Mouse (Mus musculus) left cerebral cortex, postnatal 36 days (tissue): ENCODE measurements around the gene Rasal1. TPM values are rescaled to one million over a fixed set of nuclear protein-coding genes. Genes with fewer than 3 reads are reported as not detected.

Experiments
- DNase-seq, 2 experiments: peaks; one replicate each; pipeline ENCODE4 v3.0.0; 2021 to 2022; ENCODE audit warnings: low spot score in 2 of 2, mixed read lengths in 1 of 2
- intact Hi-C: fragments of 180-260 bp; cut with DNase I; formaldehyde crosslinking; loops from one replicate; pipeline ENCODE4 v1.15.1; 2025
- total RNA-seq, 2 experiments: library from RNA; stranded (reverse); gene quantifications; 2 replicates each; pipeline ENCODE4 v1.2.3; 2021

The Rasal1 gene
- total RNA-seq, 2 experiments from 2014 or later: 90.0 to 92.7 TPM

- intact Hi-C loops: no loop called here
- no peak for DNase-seq
These were observed 34.6 kb downstream of the Rasal1 start for GRCm38 (mm10) chr5:120682982-120683771.

DNA sequence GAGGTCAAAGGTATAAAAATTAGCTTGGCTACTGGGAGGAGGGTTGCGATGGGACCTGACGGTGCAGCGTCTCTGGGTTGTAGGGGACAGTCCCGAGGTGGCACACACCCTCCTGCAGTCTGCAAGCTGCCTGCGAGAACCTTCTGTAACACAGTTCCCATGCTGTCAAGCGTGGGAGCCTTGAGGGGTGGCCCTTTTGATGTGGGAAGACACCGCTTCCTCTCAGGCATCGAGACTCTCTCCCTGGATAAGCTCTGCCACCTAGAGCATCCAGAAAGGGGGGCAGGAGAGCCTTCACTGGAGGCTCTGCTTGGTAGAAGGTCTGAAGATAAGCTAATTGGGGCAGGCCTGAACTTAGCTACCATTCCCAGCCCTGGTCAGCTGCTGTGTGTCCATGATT, 37.1 kb downstream of the Rasal1 start:
- intact Hi-C loops: no loop called here
- no peak for DNase-seq

GRCm38 (mm10) chr5:120686749-120687483, 38.3 kb downstream of the Rasal1 start:
- intact Hi-C loops: no loop called here
- no peak for DNase-seq

- DNase-seq: no peak
- intact Hi-C loops: no loop called here
These were observed 38.9 kb downstream of the Rasal1 start for GRCm38 (mm10) chr5:120687484-120687851.

- DNase-seq: no peak
- intact Hi-C loops: no loop called here
These were observed 39.3 kb downstream of the Rasal1 start for GRCm38 (mm10) chr5:120687897-120688296.

DNA sequence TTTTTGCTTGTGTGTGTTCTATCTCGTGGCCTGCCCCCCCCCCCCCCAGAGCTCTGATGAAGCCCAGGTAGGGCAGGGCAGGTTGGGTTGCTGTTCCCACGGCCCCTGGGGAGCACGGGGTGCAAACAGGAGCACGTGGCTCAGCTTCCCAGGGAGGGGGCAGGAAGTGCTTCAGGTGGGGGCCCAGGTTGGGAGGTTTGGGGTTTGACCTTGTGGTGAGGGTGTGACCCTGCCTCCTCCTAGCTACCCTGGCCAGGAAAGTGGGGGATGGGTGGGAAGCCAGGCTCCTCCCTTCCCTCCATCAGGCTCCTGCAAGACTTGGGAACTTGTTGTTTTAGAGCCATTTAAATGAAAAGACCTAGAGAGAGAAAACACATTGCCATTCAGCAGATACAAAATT, 39.8 kb downstream of the Rasal1 start:
- no peak for DNase-seq
- intact Hi-C loops: no loop called here

- intact Hi-C loops: no loop called here
- DNase-seq: no peak
These were observed 41.8 kb downstream of the Rasal1 start for GRCm38 (mm10) chr5:120690417-120690816.

DNA sequence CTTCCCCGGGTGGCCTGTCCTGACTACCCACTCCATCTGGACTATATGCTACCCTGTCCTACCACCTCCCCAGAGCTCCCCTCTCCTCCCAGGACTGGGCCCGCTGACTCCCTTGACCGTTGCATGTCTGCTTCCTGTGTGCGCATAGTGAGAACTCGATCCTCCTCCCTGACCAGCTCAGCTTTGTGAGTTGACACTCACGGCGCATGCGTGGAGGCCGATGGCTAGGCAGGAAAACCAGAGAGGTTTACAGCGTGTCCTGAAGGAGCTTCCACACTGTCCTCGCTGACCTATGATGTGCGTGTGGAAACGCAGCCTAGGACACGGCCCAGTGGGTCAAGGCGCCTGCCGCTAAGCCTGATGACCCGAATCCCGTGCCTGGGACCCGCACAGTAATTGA, 43.4 kb downstream of the Rasal1 start:
- intact Hi-C loops: no loop called here
- no peak for DNase-seq

DNA sequence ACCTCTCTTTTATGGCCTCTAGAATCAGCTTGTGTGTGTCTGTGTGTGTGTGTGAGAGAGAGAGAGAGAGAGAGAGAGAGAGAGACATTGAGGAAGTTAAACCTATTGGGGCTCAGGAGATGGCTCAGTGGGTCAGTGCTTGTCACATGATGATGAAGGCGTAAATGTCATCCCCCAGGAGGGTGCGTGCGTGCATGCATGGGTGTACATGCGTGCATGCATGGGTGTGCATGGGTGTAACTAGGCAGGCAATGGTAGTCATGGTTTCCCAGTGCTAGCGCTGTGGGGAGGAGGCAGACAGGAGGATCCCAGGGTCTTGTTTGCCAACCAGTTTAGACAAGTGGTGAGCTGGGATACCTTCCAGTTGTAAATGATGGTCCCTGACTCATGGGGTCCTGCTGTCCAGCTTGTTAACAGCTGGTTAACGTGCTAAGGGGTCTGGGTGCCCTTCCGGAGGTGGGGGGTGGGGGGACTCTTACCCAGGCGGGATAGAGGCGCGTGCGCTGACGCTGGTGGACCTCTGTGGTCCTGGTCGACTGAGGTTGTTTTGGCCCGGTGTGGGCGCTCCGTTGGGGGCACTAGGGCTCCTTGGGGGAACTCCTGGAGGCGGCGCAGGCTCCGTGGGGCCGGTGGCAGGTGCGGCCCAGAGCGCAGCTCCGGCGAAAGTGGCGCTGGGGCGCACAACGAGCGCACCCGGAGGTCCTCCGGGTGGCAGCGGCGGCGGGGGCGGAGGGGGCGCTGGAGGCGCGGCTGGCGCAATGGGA, 45.5 kb downstream of the Rasal1 start:
- intact Hi-C loops: loop anchor here (2.0 kb wide), 1 partner anchor 17 kb away; the partner anchor contains the start of gene Dtx1
- DNase-seq: no peak

DNA sequence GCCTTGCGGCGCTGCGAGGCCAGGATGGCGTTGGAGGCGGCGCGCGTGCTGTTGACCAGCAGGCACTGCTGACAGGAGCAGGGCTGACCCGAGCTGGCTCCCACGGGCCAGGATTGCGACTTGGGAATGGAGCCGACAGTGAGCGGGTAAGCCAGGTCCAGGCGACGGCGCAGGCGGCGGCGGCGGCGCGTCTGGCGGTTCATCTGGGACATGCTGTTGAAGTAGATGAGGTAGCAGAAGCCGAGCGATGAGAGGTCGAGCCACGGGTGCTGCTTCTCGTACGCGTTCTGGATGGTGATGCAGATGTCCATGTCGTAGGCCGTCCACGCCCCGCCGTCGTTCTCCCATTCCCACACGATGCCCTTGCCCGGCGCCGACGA, 46.1 kb downstream of the Rasal1 start:
- intact Hi-C loops: loop anchor here (2.0 kb wide), 1 partner anchor 16 kb away; the partner anchor contains the start of gene Dtx1
- no peak for DNase-seq

DNA sequence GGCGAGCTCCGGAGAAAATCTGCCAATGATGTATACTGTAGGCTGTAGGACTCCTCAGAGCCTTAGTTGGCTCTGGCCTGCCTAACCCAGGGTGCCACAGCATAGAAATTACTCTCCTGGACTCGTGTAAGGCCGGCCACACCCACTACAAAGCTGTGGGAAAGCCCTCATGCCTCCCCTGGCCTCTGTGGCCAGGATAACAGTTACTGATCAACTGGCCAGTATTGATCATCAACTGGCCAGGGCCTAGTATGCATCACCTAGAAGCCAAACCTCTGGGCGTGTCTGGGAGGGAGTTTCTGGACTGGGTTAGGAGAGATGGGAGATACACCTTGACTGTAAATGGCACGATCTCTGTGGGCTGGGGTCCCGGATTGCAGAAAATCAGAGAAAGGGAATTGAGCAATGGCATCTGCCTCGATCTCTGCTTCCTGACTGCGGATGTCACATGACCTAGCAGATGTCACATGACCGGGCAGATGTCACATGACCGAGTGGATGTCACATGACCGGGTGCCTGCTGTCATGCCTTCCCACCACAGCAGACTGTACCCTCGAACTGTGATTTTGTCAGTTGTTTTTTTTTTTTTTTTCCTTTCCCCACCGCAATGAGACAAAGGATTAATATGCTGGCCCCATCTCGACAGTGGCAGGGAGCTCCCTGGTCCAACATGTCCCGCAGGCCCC, 47.6 kb downstream of the Rasal1 start:
- intact Hi-C loops: no loop called here

DNA sequence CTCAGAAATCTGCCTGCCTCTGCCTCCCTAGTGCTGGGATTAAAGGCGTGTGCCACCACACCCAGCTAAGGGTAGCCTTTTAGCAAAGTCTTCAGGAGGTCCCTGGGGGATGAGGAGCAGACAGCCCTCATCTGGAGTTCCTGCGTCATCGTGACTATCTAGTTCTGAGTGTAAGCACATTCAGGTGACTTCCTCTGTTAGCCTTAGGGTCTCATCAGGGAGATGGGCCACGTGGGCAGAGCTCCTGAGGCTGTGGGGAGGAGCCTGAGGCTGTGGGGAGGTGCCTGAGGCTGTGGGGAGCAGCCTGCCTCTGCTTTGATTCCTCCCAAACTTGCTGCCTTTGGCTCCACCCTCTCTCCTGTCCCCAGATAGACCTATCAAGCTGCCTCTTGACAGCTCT, 48.3 kb downstream of the Rasal1 start:
- intact Hi-C loops: no loop called here
- DNase-seq: no peak

More for the DNA sequence above, 47.6 kb downstream of the Rasal1 start:
- no peak for DNase-seq

GRCm38 (mm10) chr5:120698181-120698580, 49.6 kb downstream of the Rasal1 start:
- no peak for DNase-seq
- intact Hi-C loops: no loop called here

DNA sequence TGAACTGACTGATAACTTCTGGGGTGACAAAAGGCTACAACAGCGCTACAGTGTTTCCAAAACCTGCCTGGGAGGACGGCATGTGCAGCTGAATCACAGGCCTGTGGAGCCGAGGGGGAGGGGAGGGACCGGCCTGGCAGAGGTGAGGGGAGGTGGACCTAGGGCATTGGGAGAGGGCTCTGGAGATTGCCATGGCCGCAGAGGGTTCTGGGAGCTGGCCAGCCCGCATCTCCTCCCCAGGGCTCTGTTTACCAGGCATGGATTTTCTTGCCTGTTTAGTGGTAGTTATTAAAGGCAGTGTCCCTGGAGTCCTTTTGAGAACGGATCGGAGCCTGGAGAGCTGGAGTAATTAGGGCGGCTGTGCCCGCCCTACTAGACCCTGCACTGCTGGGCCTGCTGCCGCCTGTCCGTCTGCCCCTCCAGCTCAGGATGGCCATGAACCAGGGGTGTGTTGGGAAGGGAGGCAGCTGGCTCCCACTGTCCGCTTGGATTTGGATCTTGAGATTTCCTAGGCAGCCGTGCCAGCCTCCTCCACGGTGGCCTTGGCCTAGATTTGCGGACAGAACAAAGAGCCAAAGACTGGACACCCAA, 50.3 kb downstream of the Rasal1 start:
- DNase-seq: no peak
- intact Hi-C loops: no loop called here

GRCm38 (mm10) chr5:120700996-120701790, 52.6 kb downstream of the Rasal1 start:
- DNase-seq: no peak
- intact Hi-C loops: no loop called here

GRCm38 (mm10) chr5:120702421-120702820, 53.8 kb downstream of the Rasal1 start:
- DNase-seq: no peak
- intact Hi-C loops: no loop called here

DNA sequence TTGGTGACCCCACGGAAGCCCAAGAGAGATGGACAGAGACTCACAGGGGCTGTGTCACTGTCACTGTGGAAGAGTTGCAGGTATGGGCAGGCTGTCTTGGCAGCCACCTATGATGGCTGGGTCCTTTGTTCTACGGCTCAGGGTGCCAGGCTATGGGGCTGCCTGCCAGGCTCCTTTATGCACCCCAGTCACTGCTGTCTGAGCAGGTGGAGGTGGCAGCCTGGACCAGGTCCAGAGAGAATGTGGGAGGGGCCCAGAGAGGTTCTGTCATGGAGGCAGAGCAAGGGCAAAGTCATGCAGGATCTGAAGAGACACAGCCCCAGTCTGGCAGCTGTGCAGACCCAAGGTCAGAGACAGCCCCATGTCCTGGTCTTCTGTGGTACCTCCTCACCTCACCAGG, 54.4 kb downstream of the Rasal1 start:
- no peak for DNase-seq
- intact Hi-C loops: no loop called here

DNA sequence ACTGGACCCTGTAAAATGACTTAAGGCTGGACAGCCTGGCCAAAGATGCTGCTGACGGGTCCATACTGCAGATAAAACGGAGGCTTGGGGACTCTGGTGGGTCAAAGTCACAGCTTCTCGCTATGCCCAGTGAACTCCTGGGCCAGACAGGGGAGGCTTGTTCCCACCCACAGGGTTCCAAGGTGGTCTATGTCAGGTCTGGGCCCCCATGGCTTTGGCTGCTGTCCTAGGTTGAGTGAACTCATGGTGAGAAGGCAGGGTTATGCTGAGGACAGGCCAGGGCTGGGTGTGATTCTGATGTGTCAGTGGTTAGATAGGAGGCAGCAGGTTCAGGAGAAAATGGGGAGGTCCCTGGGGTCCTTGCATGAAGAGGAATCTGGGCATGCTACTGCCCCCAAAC, 55.0 kb downstream of the Rasal1 start:
- intact Hi-C loops: no loop called here

DNA sequence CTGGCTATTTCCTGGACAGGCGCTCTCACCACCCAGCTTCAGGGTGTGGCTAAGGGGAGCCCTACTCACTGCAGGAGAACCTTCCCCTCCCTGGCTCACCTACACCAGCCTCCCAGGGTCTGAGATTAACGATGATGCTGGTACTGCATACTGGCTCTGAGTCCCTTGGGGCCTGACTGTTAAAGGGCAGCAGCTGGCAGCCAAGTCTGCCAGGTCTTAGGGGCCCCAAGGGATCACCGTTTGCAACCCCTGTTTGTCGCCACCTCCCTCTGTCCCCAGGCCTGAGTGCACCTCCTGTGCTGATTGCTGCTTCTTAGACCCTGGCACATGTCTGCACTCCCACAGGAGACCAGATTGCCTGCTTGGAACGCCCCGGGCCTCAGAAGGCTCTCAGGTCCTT, 55.8 kb downstream of the Rasal1 start:
- no peak for DNase-seq
- intact Hi-C loops: no loop called here

More for the DNA sequence above, 55.0 kb downstream of the Rasal1 start:
- no peak for DNase-seq
